Mouse (Mus musculus) heart, adult 10 weeks (tissue): Measurements from ENCODE around the gene Araf. TPM values are rescaled to one million over a fixed set of nuclear protein-coding genes. Genes with fewer than 3 reads are reported as not detected.

ENCODE experiments used
- polyA plus RNA-seq: library from polyadenylated mRNA; stranded (reverse); fragments of 350-450 nt; fragmentation: Illumina TruSeq; extraction: RNeasy Lipid Tissue Mini Kit (QIAGEN cat#74804); gene quantifications from one replicate; pipeline ENCODE4 v1.2.3, GENCODE M21; 2014; ENCODE audit warnings: low read depth, low replicate concordance

Gene Araf
- polyA plus RNA-seq = 117 TPM

DNA sequence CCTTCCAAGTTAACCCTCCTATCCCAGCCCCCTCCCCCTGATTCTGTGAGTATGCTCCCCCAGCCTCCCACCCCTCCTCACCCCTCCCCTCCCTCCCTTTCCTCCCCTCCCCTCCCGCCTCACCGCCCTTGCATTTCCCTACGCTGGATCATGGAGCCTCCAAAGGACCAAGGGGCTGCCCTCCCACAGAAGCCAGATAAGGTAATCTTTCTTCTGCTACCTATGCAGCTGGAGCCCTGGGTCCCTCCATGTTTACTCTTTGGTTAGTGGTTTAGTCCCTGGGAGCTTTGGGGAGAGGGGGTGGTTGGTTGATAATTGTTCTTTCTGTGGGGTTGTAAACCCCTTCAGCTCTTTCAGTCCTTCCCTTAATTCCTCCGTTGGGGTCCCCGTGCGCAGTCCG, at the start of gene Araf:
Araf (plus strand) TSS at position 134 of the 400 bp plus-strand sequence.

DNA sequence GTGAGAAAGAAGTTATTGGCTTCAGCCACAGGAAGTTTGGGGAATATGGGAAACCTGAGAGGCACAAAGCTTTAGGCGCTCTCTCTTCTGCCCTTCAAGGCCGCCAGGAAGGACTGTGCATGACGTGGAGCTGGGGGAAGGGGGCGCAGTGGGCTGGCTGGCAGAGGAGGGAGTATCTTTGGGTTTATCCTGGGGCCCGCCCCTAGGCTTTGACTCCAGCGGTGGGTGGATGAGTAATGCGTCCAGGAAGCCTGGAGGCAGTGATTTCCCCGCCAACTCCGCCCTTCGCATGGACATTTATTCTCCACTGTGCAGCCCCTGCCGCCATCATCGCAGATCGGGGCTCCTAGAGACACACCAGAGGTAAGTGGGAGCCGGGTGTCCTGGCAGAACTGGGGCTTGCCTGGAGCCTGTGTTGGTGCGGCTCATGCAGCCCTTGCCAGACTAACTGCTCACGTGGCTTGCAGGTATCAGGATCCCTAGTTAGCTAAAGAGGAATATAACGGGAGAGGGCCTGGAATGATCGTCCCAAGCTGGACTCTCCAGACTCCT, 72.4 kb downstream of the Araf start, which contains the start of gene Timp1:
Timp1 (plus strand) TSS at position 205 of the 552 bp plus-strand sequence.

Other genes with a start within 250 kb of the Araf start
- gene Rgn, start 248.0 kb upstream of the Araf start, polyA plus RNA-seq = 1.7 TPM
- gene Rbm10, start 180.3 kb upstream of the Araf start, polyA plus RNA-seq = 24.1 TPM
- gene Ndufb11, start 180.2 kb upstream of the Araf start, polyA plus RNA-seq = 876 TPM
- 119 TPM for gene Uba1, start 139.5 kb upstream of the Araf start, polyA plus RNA-seq
- gene Cdk16, start 109.9 kb upstream of the Araf start, polyA plus RNA-seq = 133 TPM
- 7.5 TPM for gene Usp11, start 93.9 kb upstream of the Araf start, polyA plus RNA-seq
- 8.4 TPM for gene Timp1, start 72.4 kb downstream of the Araf start, polyA plus RNA-seq
- gene Syn1, start 123.2 kb downstream of the Araf start, polyA plus RNA-seq = 0.13 TPM
- gene Cfp, start 133.7 kb downstream of the Araf start, polyA plus RNA-seq = 12.5 TPM
- gene Elk1, start 152.8 kb downstream of the Araf start, polyA plus RNA-seq = 11.5 TPM
- gene Uxt, start 164.2 kb downstream of the Araf start, polyA plus RNA-seq = 65.0 TPM